Mouse (Mus musculus) stomach, embryonic 14.5 days (tissue): ENCODE results near the gene Actl6a. TPM values are rescaled to one million over a fixed set of nuclear protein-coding genes. Genes with fewer than 3 reads are reported as not detected.

Experiments
- ATAC-seq: fragments of 200-750 bp; cut with Nextera tagmentation; 2 replicates; pipeline ENCODE4 v1.8.0; 2017; ENCODE audit warnings: low read depth, moderate TSS enrichment; ENCODE audit not compliant: insufficient number of reproducible peaks, insufficient read depth, low FRiP score
- H3K27ac ChIP-seq: fragments of 300-500 bp; sonication (generic); 2 replicates; pipeline ENCODE4 v1.5.1; 2014; ENCODE audit warnings: mild to moderate bottlenecking, low read length, moderate library complexity, mixed read lengths
- H3K27me3 ChIP-seq: fragments of 300-500 bp; sonication (generic); 2 replicates; pipeline ENCODE4 v1.6.1; 2014; ENCODE audit warnings: low read length, control low read depth, mixed read lengths; ENCODE audit not compliant: control insufficient read depth, insufficient read depth
- H3K36me3 ChIP-seq: fragments of 300-500 bp; sonication (generic); 2 replicates; pipeline ENCODE4 v1.6.1; 2014; ENCODE audit warnings: mild to moderate bottlenecking, control low read depth, low read length, moderate library complexity, mixed read lengths; ENCODE audit not compliant: control insufficient read depth, insufficient read depth
- H3K4me1 ChIP-seq: fragments of 300-500 bp; sonication (generic); 2 replicates; pipeline ENCODE4 v1.6.1; 2014; ENCODE audit warnings: low read length, control low read depth, mixed read lengths; ENCODE audit not compliant: control insufficient read depth, insufficient read depth
- H3K4me2 ChIP-seq: fragments of 300-500 bp; sonication (generic); replicated peaks from 2 replicates; pipeline ENCODE4 v1.6.1; 2014; ENCODE audit warnings: low read depth, low read length, control low read depth
- H3K4me3 ChIP-seq: fragments of 300-500 bp; sonication (generic); 2 replicates; pipeline ENCODE4 v1.5.1; 2014; ENCODE audit warnings: low read depth, low read length, control low read depth
- H3K9ac ChIP-seq: fragments of 300-500 bp; sonication (generic); replicated peaks from 2 replicates; pipeline ENCODE4 v1.6.1; 2014; ENCODE audit warnings: low read depth, mild to moderate bottlenecking, control low read depth, low read length, moderate library complexity, mixed read lengths
- H3K9me3 ChIP-seq: fragments of 300-500 bp; sonication (generic); 2 replicates; pipeline ENCODE4 v1.6.1; 2016; ENCODE audit warnings: low read depth, low read length, control low read depth; ENCODE audit not compliant: control insufficient read depth
- WGBS: fragments of 180-500 bp; shearing (Covaris S2); extraction: QIAGEN DNeasy Blood & Tissue Kit; methylation state at CpG from one replicate; pipeline ENCODE4 v1.1.7; 2014; 5-methylcytosine and 5-hydroxymethylcytosine counted together
- polyA plus RNA-seq: library from polyadenylated mRNA; unstranded; fragments of >200 nt; fragmentation: Nextera tagmentation; extraction: Ambion mirVana; gene quantifications from 2 replicates; pipeline ENCODE4 v1.2.1, GENCODE M21; 2014

Gene Actl6a
- polyA plus RNA-seq, 1 experiment from 2014 or later = 154 TPM

GRCm38 (mm10) chr3:32724191-32724590 is 18.1 kb downstream of the Actl6a start:
- no peaks in the 10 kb centered on the region for H3K9me3 ChIP-seq
- no peaks in the 10 kb centered on the region for H3K27me3 ChIP-seq
- no peaks in the 10 kb centered on the region for H3K4me1 ChIP-seq
- ATAC-seq = no peak
- H3K4me2 ChIP-seq = no peak overlapping the region
- 92% methylated on average over 7 of the region's 7 CpGs for WGBS
- H3K4me3 ChIP-seq = no peak overlapping the region
- H3K9ac ChIP-seq = no peak overlapping the region
- no peak overlapping the region for H3K27ac ChIP-seq
- H3K36me3 ChIP-seq = peaks cover 73% of the 10 kb centered on the region

GRCm38 (mm10) chr3:32725951-32726350 is 19.9 kb downstream of the Actl6a start:
- no peaks in the 10 kb centered on the region for H3K27me3 ChIP-seq
- no peak overlapping the region for H3K4me2 ChIP-seq
- no peak overlapping the region for H3K9ac ChIP-seq
- no peaks in the 10 kb centered on the region for H3K4me1 ChIP-seq
- no peak for ATAC-seq
- H3K36me3 ChIP-seq = peaks cover 70% of the 10 kb centered on the region
- no peaks in the 10 kb centered on the region for H3K9me3 ChIP-seq
- no peak overlapping the region for H3K27ac ChIP-seq
- 92% methylated on average over 5 of the region's 5 CpGs for WGBS
- no peak overlapping the region for H3K4me3 ChIP-seq

GRCm38 (mm10) chr3:32727861-32728260 is 21.8 kb downstream of the Actl6a start:
- H3K4me3 ChIP-seq = no peak overlapping the region
- ATAC-seq = no peak
- no peaks in the 10 kb centered on the region for H3K4me1 ChIP-seq
- H3K27ac ChIP-seq = no peak overlapping the region
- no peaks in the 10 kb centered on the region for H3K9me3 ChIP-seq
- H3K36me3 ChIP-seq = peaks cover 69% of the 10 kb centered on the region
- no peaks in the 10 kb centered on the region for H3K27me3 ChIP-seq
- 88% methylated on average over 4 of the region's 4 CpGs for WGBS
- H3K9ac ChIP-seq = no peak overlapping the region
- no peak overlapping the region for H3K4me2 ChIP-seq

- ATAC-seq = peak; percentile 96
- Histone ChIP-seq H3K9me3 (no peaks in the 10 kb centered on the region), H3K27ac (peak within 1 kb of the TSS; percentile 72; the same call in 1 of the 2 replicates), H3K4me1 (peaks cover 12% of the 10 kb centered on the region; the same call in 1 of the 2 replicates), H3K36me3 (peaks cover 17% of the 10 kb centered on the region), H3K9ac (peak within 1 kb of the TSS; percentile 87), H3K4me2 (peak within 1 kb of the TSS; percentile 84), H3K27me3 (no peaks in the 10 kb centered on the region), H3K4me3 (peak within 1 kb of the TSS; percentile 83)
- under 1% methylated on average over 62 of the region's 62 CpGs for WGBS
These were observed 30.4 kb downstream of the Actl6a start, which contains the start of gene Ndufb5 for GRCm38 (mm10) chr3:32736244-32737171. TSS of gene Ndufb5 (plus strand) at chr3:32736990.

- Histone ChIP-seq H3K36me3 (peaks cover 10% of the 10 kb centered on the region), H3K27ac (peak within 1 kb of the TSS; percentile 72; the same call in 1 of the 2 replicates), H3K4me1 (peaks cover 12% of the 10 kb centered on the region; the same call in 1 of the 2 replicates), H3K9me3 (no peaks in the 10 kb centered on the region), H3K4me2 (peak within 1 kb of the TSS; percentile 84), H3K9ac (peak within 1 kb of the TSS; percentile 87), H3K4me3 (peak within 1 kb of the TSS; percentile 83), H3K27me3 (no peaks in the 10 kb centered on the region)
- ATAC-seq = peak; percentile 60; the same call in 1 of the 2 replicates
- under 1% methylated on average over 31 of the region's 31 CpGs for WGBS
These were observed 31.1 kb downstream of the Actl6a start, which contains the start of gene Mrpl47 for GRCm38 (mm10) chr3:32737172-32737655. TSS of gene Mrpl47 (minus strand) at chr3:32737605.

- Histone ChIP-seq H3K27me3 (no peaks in the 10 kb centered on the region), H3K36me3 (peaks cover 4% of the 10 kb centered on the region), H3K4me2 (no peak overlapping the region), H3K9ac (no peak overlapping the region), H3K4me1 (peaks cover 12% of the 10 kb centered on the region; the same call in 1 of the 2 replicates), H3K27ac (no peak overlapping the region), H3K9me3 (no peaks in the 10 kb centered on the region), H3K4me3 (no peak overlapping the region)
- ATAC-seq = no peak
- WGBS = 90% methylated on average over 5 of the region's 5 CpGs
These were observed 32.5 kb downstream of the Actl6a start for GRCm38 (mm10) chr3:32738549-32738948.

- no peak overlapping the region for H3K9ac ChIP-seq
- H3K4me2 ChIP-seq = no peak overlapping the region
- H3K4me3 ChIP-seq = no peak overlapping the region
- no peak overlapping the region for H3K27ac ChIP-seq
- no peak for ATAC-seq
- H3K4me1 ChIP-seq = peaks cover 9% of the 10 kb centered on the region; the same call in 1 of the 2 replicates
- peaks cover 18% of the 10 kb centered on the region for H3K36me3 ChIP-seq
- H3K9me3 ChIP-seq = no peaks in the 10 kb centered on the region
- no peaks in the 10 kb centered on the region for H3K27me3 ChIP-seq
- WGBS = 70% methylated on average over 2 of the region's 2 CpGs
These were observed 36.2 kb downstream of the Actl6a start for GRCm38 (mm10) chr3:32742276-32742780.

GRCm38 (mm10) chr3:32745001-32745400 is 38.9 kb downstream of the Actl6a start:
- Histone ChIP-seq H3K4me2 (no peak overlapping the region), H3K36me3 (peaks cover 27% of the 10 kb centered on the region), H3K9me3 (no peaks in the 10 kb centered on the region), H3K9ac (no peak overlapping the region), H3K4me1 (no peaks in the 10 kb centered on the region), H3K4me3 (no peak overlapping the region), H3K27ac (no peak overlapping the region), H3K27me3 (no peaks in the 10 kb centered on the region)
- no peak for ATAC-seq
- WGBS = 95% methylated on average over 6 of the region's 6 CpGs
